Mouse (Mus musculus): ENCODE results near the gene BC024978.

DNA sequence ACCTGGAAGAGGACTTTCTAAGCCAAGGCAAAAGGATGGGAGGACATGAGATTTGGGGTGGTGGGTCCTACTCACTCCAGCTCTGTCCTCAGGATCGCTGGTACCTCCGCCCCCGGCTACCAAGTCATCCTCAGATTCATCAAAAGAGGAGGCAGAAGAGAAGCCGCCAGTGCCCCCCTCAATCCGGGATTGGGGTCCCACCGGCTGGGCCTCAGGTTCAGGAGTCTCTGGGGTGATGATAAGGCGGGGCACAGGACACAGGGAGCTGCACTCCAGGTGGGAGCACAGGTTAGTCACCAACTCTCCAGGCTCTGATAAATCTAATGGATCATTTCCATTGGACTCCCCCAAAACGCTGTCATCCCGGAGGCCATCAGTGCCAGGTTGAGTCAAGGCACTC is 31.7 kb downstream of the BC024978 start:
- TF ChIP-seq POLR2A (IDR thresholded peaks at IDR 0.05; ENCODE audit: insufficient read depth, low read depth, low read length) (no peak), CTCF (IDR thresholded peaks at IDR 0.05; ENCODE audit: insufficient read depth, low read depth, low read length) (no peak)
